Mouse (Mus musculus) hindbrain, embryonic 11.5 days (tissue): ENCODE measurements around the gene 2310007B03Rik. TPM values are rescaled to one million over a fixed set of nuclear protein-coding genes. Genes with fewer than 3 reads are reported as not detected.

Experiments
- ATAC-seq: fragments of 200-750 bp; cut with Nextera tagmentation; 2 replicates; pipeline ENCODE4 v1.8.0; 2017; ENCODE audit warnings: mild to moderate bottlenecking, moderate TSS enrichment, moderate library complexity; ENCODE audit not compliant: low FRiP score
- DNase-seq: peaks from one replicate; pipeline ENCODE4 v3.0.0-alpha.2; 2015; ENCODE audit warnings: low spot score
- H3K27ac ChIP-seq: fragments of 300-500 bp; sonication (generic); 2 replicates; pipeline ENCODE4 v1.5.1; 2014; ENCODE audit warnings: mild to moderate bottlenecking, low read depth, low read length
- H3K27me3 ChIP-seq: fragments of 300-500 bp; sonication (generic); 2 replicates; pipeline ENCODE4 v1.6.1; 2014; ENCODE audit warnings: mild to moderate bottlenecking, low read length, moderate library complexity, mixed read lengths; ENCODE audit not compliant: control insufficient read depth, insufficient read depth
- H3K36me3 ChIP-seq: fragments of 300-500 bp; sonication (generic); 2 replicates; pipeline ENCODE4 v1.6.1; 2014; ENCODE audit warnings: mild to moderate bottlenecking, low read length, moderate library complexity, mixed read lengths; ENCODE audit not compliant: control insufficient read depth, insufficient read depth
- H3K4me1 ChIP-seq: fragments of 300-500 bp; sonication (generic); replicated peaks from 2 replicates; pipeline ENCODE4 v1.6.1; 2014; ENCODE audit warnings: low read length, mixed read lengths; ENCODE audit not compliant: control insufficient read depth, insufficient read depth
- H3K4me2 ChIP-seq: fragments of 300-500 bp; sonication (generic); replicated peaks from 2 replicates; pipeline ENCODE4 v1.6.1; 2014; ENCODE audit warnings: mild to moderate bottlenecking, low read depth, low read length
- H3K4me3 ChIP-seq: fragments of 300-500 bp; sonication (generic); 2 replicates; pipeline ENCODE4 v1.5.1; 2014; ENCODE audit warnings: low read depth, low read length
- H3K9ac ChIP-seq: fragments of 300-500 bp; sonication (generic); 2 replicates; pipeline ENCODE4 v1.6.1; 2014; ENCODE audit warnings: low read depth, low read length
- H3K9me3 ChIP-seq: fragments of 300-500 bp; sonication (generic); 2 replicates; pipeline ENCODE4 v1.6.1; 2016; ENCODE audit warnings: low read length; ENCODE audit not compliant: control insufficient read depth
- WGBS: fragments of 180-500 bp; shearing (Covaris S2); extraction: QIAGEN DNeasy Blood & Tissue Kit; methylation state at CpG from one replicate; pipeline ENCODE4 v1.1.7; 2014; 5-methylcytosine and 5-hydroxymethylcytosine counted together
- polyA plus RNA-seq: library from polyadenylated mRNA; unstranded; fragments of >200 nt; fragmentation: Nextera tagmentation; extraction: Ambion mirVana; gene quantifications from 2 replicates; pipeline ENCODE4 v1.2.1, GENCODE M21; 2014

The 2310007B03Rik gene
- polyA plus RNA-seq, 1 experiment from 2014 or later, result 0.77 TPM

GRCm38 (mm10) chr1:93165447-93165846 lies 4.7 kb upstream of the 2310007B03Rik start:
- H3K9ac ChIP-seq, result no peak overlapping the region
- no peaks in the 10 kb centered on the region for H3K36me3 ChIP-seq
- DNase-seq (no peak), ATAC-seq (no peak)
- no peaks in the 10 kb centered on the region for H3K27me3 ChIP-seq
- H3K9me3 ChIP-seq, result no peaks in the 10 kb centered on the region
- H3K4me3 ChIP-seq, result no peak overlapping the region
- H3K4me1 ChIP-seq, result no peaks in the 10 kb centered on the region
- no peak overlapping the region for H3K4me2 ChIP-seq
- H3K27ac ChIP-seq, result no peak overlapping the region
- WGBS, result 86% methylated on average over 9 of the region's 9 CpGs

- H3K4me3 ChIP-seq, result no peak overlapping the region
- no peak overlapping the region for H3K9ac ChIP-seq
- DNase-seq, result no peak
- no peaks in the 10 kb centered on the region for H3K36me3 ChIP-seq
- ATAC-seq, result no peak
- 86% methylated on average over 7 of the region's 7 CpGs for WGBS
- H3K4me2 ChIP-seq, result no peak overlapping the region
- no peaks in the 10 kb centered on the region for H3K4me1 ChIP-seq
- no peak overlapping the region for H3K27ac ChIP-seq
- no peaks in the 10 kb centered on the region for H3K9me3 ChIP-seq
- no peaks in the 10 kb centered on the region for H3K27me3 ChIP-seq
These were observed 1.8 kb upstream of the 2310007B03Rik start for GRCm38 (mm10) chr1:93162588-93162987.

GRCm38 (mm10) chr1:93161921-93162320 lies 1.2 kb upstream of the 2310007B03Rik start:
- ATAC-seq (no peak), DNase-seq (no peak)
- H3K36me3 ChIP-seq, result no peaks in the 10 kb centered on the region
- H3K4me2 ChIP-seq, result no peak overlapping the region
- 82% methylated on average over 10 of the region's 10 CpGs for WGBS
- no peaks in the 10 kb centered on the region for H3K9me3 ChIP-seq
- H3K27ac ChIP-seq, result no peak overlapping the region
- no peak overlapping the region for H3K9ac ChIP-seq
- H3K4me3 ChIP-seq, result no peak overlapping the region
- H3K27me3 ChIP-seq, result no peaks in the 10 kb centered on the region
- no peaks in the 10 kb centered on the region for H3K4me1 ChIP-seq

- DNase-seq, result no peak
- no peak overlapping the region for H3K4me2 ChIP-seq
- H3K36me3 ChIP-seq, result no peaks in the 10 kb centered on the region
- ATAC-seq, result no peak
- H3K9me3 ChIP-seq, result no peaks in the 10 kb centered on the region
- H3K4me3 ChIP-seq, result no peak overlapping the region
- H3K27me3 ChIP-seq, result no peaks in the 10 kb centered on the region
- no peak overlapping the region for H3K9ac ChIP-seq
- WGBS, result 79% methylated on average over 8 of the region's 8 CpGs
- no peak overlapping the region for H3K27ac ChIP-seq
- H3K4me1 ChIP-seq, result no peaks in the 10 kb centered on the region
These were observed 602 bp upstream of the 2310007B03Rik start for GRCm38 (mm10) chr1:93161350-93161749.

GRCm38 (mm10) chr1:93159566-93160500 lies 915 bp downstream of the 2310007B03Rik start:
- no peak overlapping the region for H3K9ac ChIP-seq
- WGBS, result 87% methylated on average over 21 of the region's 21 CpGs
- DNase-seq, result no peak
- no peaks in the 10 kb centered on the region for H3K4me1 ChIP-seq
- no peaks in the 10 kb centered on the region for H3K9me3 ChIP-seq
- no peak overlapping the region for H3K27ac ChIP-seq
- H3K27me3 ChIP-seq, result no peaks in the 10 kb centered on the region
- H3K36me3 ChIP-seq, result no peaks in the 10 kb centered on the region
- no peak for ATAC-seq
- H3K4me3 ChIP-seq, result no peak overlapping the region
- H3K4me2 ChIP-seq, result no peak overlapping the region

- no peaks in the 10 kb centered on the region for H3K4me1 ChIP-seq
- no peaks in the 10 kb centered on the region for H3K36me3 ChIP-seq
- ATAC-seq, result no peak
- no peak overlapping the region for H3K4me3 ChIP-seq
- no peak overlapping the region for H3K4me2 ChIP-seq
- no peaks in the 10 kb centered on the region for H3K27me3 ChIP-seq
- no peak for DNase-seq
- no peaks in the 10 kb centered on the region for H3K9me3 ChIP-seq
- H3K27ac ChIP-seq, result no peak overlapping the region
- no peak overlapping the region for H3K9ac ChIP-seq
- 89% methylated on average over 8 of the region's 8 CpGs for WGBS
These were observed 1.8 kb downstream of the 2310007B03Rik start for GRCm38 (mm10) chr1:93158916-93159315.

GRCm38 (mm10) chr1:93157566-93157965 lies 3.2 kb downstream of the 2310007B03Rik start:
- DNase-seq (no peak), ATAC-seq (no peak)
- H3K9ac ChIP-seq, result no peak overlapping the region
- no peak overlapping the region for H3K4me3 ChIP-seq
- no peak overlapping the region for H3K4me2 ChIP-seq
- no peaks in the 10 kb centered on the region for H3K4me1 ChIP-seq
- WGBS, result 74% methylated on average over 4 of the region's 4 CpGs
- H3K36me3 ChIP-seq, result no peaks in the 10 kb centered on the region
- no peak overlapping the region for H3K27ac ChIP-seq
- H3K27me3 ChIP-seq, result no peaks in the 10 kb centered on the region
- H3K9me3 ChIP-seq, result no peaks in the 10 kb centered on the region

- no peak overlapping the region for H3K27ac ChIP-seq
- no peaks in the 10 kb centered on the region for H3K36me3 ChIP-seq
- no peaks in the 10 kb centered on the region for H3K27me3 ChIP-seq
- no peak for ATAC-seq
- H3K4me3 ChIP-seq, result no peak overlapping the region
- no peak overlapping the region for H3K4me2 ChIP-seq
- no peak for DNase-seq
- no peak overlapping the region for H3K9ac ChIP-seq
- 80% methylated on average over 2 of the region's 2 CpGs for WGBS
- no peaks in the 10 kb centered on the region for H3K4me1 ChIP-seq
- no peaks in the 10 kb centered on the region for H3K9me3 ChIP-seq
These were observed 9.7 kb downstream of the 2310007B03Rik start for GRCm38 (mm10) chr1:93150907-93151661.
